Mouse (Mus musculus): ENCODE measurements around the gene Cpm.

The Cpm gene

DNA sequence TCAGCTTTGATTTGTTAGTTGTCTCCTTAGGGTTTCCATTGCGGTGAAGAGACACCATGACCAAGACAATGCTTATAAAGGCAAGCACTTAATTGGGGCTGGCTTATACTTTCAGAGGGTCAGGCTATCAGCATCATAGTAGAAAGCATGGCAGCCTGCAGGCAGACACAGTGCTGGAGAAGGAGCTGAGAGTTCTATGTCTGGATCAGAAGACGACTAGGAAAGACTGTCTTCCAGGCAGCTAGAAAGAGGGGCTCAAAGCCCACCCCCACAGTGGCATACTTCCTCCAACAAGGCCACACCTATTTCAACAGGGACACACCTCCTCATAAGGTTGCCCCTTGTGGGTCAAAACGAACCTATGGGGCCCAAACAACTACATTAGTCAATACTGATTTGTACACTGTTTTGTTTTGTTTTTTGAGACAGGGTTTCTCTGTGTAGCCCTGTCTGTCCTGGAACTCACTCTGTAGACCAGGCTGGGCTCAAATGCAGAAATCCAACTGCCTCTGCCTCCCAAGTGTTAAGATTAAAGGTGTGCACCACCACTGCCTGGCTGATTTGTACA is 8.3 kb upstream of the Cpm start:
- DNase-seq, result no peak

DNA sequence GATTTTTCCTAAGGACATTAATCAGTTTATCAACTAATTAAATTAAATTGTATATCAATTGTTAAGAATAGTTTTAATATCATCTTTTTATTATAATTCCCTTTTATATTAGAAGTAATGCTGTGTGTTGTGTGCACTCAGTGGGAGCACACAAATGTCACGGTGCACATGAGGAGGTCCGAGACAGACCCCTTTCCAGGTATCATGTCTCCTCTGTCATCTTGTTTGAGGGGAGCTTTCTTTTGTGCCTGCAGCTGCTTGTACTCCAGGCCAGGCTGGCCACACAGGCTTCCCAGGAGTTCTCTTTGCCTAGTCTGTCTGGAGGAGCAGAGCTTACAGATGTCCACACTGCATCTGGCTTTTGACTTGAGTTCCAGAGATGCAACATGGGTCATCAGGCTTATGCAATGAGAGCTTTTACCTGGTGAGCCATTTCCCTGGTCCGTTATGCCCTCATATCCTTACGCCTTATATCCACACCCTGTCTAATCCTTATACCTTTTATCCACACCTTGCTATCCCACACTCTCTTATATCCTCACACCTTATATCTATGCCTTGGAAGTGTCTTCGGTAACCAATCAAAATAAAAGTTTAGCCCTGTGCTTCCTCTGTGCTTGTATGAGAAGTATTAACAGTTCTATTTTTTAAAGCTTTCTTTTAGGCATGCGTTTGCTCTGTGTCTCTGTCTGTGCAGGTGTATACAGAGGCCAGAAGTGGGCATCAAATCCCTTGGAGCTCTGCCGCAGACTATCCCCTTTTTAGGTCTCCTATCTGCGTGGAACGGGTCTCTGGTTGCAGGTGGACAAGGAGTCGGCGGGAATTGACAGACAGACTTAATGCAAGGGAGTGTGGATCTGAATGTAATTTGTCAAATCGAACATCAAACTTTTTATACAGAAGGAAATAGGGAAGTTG is 7.4 kb upstream of the Cpm start:
- DNase-seq, result no peak

- DNase-seq, result no peak
Measured at GRCm38 (mm10) chr10:117623358-117623757, 5.9 kb upstream of the Cpm start.

DNA sequence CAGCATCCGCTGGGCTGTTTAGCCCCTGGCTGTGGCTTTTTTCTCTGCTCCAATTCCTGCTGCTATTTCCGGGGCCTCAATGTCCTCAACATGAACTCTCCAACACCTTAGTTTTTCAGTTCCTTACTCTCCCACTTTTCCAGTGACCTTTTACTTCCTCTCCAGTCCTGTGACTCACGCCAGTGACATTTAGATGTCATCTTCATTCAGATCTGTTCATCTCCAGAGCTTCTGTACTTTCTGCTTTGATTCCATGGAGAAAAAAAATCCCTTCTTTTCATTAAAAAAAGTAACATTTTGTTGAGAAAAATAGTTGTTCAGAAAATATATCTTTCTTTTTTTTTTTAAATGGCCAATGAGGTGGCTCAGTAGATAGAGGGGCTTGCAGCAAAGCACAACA is 5.1 kb upstream of the Cpm start:
- no peak for DNase-seq

- DNase-seq, result no peak
Measured at GRCm38 (mm10) chr10:117624655-117625497, 4.4 kb upstream of the Cpm start.

DNA sequence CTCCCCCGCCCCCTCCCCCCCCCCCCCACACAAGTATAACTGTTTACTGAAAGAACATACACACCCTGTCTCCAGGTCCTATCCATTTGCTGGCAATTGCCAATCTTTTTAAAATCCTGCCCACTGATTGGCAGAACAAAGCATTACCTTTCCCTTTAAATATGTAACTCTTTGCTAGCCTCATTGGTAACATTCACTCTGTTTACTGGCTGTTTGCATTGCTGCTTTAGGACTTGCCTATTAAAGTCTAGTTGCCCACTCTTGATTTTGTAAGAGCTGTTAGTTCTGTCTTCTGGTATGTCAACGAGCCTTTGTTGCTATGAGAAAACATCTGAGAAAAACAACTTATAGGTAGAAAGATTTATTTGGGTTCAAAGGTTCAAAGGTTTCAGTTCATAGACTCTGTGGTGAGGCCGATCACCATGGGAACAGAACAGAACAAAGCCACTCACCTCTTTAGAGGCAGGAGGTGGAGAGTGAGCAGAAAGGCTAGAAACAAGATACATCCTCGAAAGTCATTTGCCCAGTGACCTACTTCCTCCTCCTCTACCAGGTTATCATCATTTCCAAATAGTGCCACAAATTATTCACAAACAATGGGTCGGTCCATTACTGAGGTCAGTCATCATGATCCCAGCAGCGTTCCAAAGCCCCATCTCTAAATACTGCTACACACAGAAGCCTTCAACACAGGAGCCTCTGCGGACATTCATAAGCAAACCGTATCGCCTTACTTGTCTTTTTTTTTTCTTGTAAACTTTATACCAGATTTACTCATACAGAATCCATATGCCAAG is 3.6 kb upstream of the Cpm start:
- DNase-seq, result peak; percentile 56 to 68

- DNase-seq, result no peak
Measured at GRCm38 (mm10) chr10:117626297-117626613, 3.0 kb upstream of the Cpm start.

- DNase-seq, result no peak
Measured at GRCm38 (mm10) chr10:117626840-117627615, 2.3 kb upstream of the Cpm start.

- DNase-seq, result peak; percentile 53 to 55
Measured at GRCm38 (mm10) chr10:117627616-117627930, 1.7 kb upstream of the Cpm start.

GRCm38 (mm10) chr10:117627949-117628348 is 1.4 kb upstream of the Cpm start:
- DNase-seq, result no peak

DNA sequence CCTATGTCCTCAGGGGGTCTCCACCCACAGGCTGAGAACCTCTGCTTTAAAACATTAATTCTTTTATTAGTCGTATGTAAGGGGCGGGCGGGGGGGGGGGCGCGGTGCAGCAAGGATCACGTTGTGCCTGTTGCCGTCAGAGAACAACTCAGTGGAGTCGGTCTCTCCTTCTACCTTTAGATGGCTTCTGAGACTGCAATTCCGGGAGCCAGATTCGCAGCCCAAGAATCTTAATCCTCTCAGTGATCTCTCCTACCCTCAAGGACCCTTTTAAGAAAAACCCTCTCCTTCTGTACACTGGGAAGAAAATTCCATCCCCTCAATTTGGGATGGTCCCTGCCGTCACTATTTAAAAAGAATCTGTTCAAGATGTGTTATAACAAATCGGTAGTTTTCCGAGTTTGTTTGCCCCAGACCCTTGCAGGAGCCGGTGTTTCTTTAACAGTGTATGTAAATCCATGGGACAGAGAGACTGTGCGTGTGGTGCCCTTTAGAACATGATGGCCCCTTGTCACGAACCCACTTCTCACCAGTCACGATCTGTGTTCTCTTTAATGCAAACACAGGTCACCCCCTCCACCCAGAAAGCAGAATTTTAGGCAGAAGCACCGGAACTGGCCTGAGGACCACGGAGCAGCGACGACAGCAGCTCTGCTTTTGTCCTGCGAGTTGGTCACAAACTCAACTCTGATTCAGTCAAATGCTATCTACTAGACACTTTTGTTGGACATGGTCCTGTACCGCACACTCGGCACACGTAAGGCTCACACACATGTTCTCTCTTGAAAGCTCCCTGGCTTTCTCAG is 734 bp upstream of the Cpm start:
- no peak for DNase-seq

GRCm38 (mm10) chr10:117630176-117630575 is 876 bp downstream of the Cpm start:
- no peak for DNase-seq

- no peak for DNase-seq
Measured at GRCm38 (mm10) chr10:117630810-117631209, 1.5 kb downstream of the Cpm start.

DNA sequence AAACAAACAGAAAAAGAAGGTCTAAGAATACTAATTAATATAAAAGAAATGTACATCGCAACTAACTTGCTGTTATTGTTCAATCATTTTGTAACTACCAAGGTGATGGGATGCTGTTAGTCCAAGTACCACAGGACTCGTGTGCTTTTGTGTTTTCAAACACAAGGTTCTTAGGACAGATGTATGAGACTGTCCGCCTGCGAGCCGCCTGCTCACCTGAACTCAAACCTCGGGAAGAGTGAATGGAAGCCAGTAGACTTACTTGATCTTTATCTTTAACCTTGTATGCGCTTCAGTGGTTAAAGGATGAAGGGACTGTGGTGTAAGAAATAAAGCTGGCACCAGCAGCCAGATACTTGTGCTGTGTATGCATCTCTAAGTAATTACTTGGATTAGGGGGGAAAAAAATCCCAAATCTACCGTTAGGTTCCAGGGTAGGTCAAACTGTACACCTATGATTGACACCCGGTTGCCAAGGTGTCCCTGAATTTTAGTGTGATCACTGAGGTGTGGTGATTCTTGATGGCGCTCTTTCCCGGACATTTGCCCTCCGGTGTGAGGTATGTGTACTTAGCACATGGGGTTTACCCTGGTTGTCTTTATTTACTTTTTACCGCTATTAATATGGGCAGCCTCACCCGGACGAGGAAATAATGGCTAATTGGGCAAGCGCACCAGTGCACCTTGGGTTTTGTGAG is 2.4 kb downstream of the Cpm start:
- DNase-seq, result no peak

DNA sequence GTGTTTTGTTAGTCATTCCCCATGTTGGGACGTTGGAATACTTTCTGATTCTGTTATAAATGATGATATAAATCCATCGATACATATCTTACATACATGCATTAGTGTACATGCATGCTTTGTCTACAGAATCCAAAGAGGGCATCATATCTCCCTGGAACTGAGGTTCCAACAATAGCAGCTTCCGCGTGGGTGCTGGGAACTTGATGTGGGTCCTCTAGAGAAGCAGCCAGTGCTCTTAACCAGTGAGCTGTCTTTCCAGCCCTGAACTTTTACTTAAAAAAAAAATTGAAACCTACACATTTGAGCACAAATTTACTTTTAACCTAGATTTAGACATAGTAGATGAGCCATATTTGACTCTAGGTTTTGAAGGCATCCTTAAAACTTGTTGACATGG is 3.1 kb downstream of the Cpm start:
- no peak for DNase-seq

GRCm38 (mm10) chr10:117633564-117634208 is 4.4 kb downstream of the Cpm start:
- no peak for DNase-seq

DNA sequence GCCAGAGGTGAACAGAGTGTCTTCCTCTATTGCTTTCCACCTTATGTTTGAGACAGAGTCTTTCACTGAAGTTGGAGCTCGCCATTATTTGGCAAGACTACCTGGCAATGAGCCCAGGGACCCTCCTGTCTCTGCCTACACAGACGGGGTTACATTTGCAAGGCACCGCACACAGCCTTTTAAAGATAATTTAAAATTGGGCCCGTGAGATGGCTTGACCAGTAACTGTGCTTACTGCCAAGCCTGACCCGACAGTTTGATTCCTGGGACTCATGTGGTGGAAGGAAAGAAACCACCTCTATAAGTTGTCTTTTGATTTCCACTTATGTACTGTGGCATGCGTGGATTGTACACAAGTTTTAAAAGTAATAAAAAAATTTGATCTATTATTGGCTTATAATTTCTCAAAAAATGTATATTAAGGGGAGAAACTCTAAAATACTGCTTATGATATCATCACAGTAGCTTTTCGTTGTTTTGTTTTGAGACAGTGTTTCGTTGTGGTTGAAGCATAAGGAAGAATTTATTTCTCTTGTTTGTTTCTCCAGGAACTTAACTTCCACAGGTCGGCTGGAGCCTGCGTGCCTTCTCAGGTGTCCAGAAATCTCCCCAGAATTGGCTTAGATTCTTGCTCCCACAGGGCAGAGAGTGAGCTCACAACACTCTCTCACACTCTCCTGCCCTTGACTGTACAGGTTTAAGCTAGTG is 5.2 kb downstream of the Cpm start:
- DNase-seq, result no peak

DNA sequence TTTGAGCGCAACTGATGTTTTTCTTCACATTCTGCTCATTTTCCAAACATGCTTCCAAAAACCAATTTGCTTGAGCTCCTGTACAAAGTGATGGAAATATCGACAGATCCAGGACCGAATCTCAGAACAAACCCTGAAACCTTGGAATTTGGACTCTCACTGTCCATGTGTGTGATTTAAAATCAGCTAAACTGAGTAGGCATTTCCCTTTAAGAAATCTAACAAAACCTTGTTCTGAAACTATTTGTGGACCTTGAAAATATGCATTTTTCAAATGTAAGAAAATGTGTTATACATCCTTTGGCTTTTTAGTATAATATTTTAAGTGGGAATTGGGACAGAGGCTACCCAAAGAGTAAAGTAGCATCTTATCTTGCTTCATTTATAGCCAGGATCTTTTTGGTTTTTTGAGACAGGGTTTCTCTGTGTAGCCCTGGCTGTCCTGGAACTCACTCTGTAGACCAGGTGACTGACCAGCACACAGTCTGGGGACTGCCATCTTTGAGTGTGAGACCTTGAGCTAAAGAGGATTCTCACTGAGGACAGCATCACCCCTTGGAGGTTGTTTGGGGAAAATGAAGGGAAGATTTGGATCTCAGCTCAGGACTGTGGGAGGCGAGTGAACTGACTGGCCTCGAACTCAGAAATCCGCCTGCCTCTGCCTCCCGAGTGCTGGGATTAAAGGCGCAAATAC is 5.9 kb downstream of the Cpm start:
- no peak for DNase-seq
